Comparison of ENCODE assay signal across 14 mouse cellular contexts in genomic region chrX:103519547-103519946, GRCm38 (mm10).
"Had no signal": no experiment of that assay in that cellular context is flagged by ENCODE, and none has a peak within 500 bp of the region (broad histone marks: within the 10 kb centered on the region; RNA-seq: fewer than 3 reads in every experiment).

No protein-coding gene starts in this region.

- H3K9ac ChIP-seq: limb, embryonic 15.5 days; liver, embryonic 14.5 days; stomach, embryonic 15.5 days had no signal

- H3K4me1 ChIP-seq: limb, embryonic 15.5 days; midbrain, embryonic 10.5 days had no signal

- H3K36me3 ChIP-seq: limb, embryonic 15.5 days; midbrain, embryonic 10.5 days; stomach, embryonic 15.5 days had no signal

- H3K27me3 ChIP-seq: limb, embryonic 15.5 days; stomach, embryonic 15.5 days had no signal

- DNase-seq: kidney, adult 11 months; kidney, adult 9 months; kidney, postnatal 4 days; lung, adult 18-20 months; lung, postnatal 4 days; midbrain, embryonic 14.5 days; right cerebral cortex, postnatal 14 days; thymus, postnatal 4 days had no signal

- H3K4me3 ChIP-seq: layer of hippocampus, adult 2 months; limb, embryonic 15.5 days; midbrain, embryonic 10.5 days; stomach, embryonic 15.5 days had no signal

- H3K27ac ChIP-seq: kidney, postnatal 0 days; layer of hippocampus, adult 2 months; limb, embryonic 15.5 days; liver, embryonic 14.5 days; midbrain, embryonic 10.5 days; stomach, embryonic 15.5 days had no signal

- H3K4me2 ChIP-seq: limb, embryonic 15.5 days; stomach, embryonic 15.5 days had no signal

- H3K9me3 ChIP-seq: limb, embryonic 15.5 days; midbrain, embryonic 10.5 days; stomach, embryonic 15.5 days had no signal
